Mouse (Mus musculus) C2C12 (cell line): Measurements from ENCODE around the gene Kif6. TPM values are rescaled to one million over a fixed set of nuclear protein-coding genes. Genes with fewer than 3 reads are reported as not detected.

Source experiments
- H3K27me3 ChIP-seq: one replicate; pipeline ENCODE4 v1.6.1; 2011; ENCODE audit not compliant: control insufficient read depth, insufficient read depth, insufficient read length
- H3K36me3 ChIP-seq: one replicate; pipeline ENCODE4 v1.6.1; 2011; ENCODE audit not compliant: control insufficient read depth, insufficient read depth
- H3K4me3 ChIP-seq: one replicate; pipeline ENCODE4 v1.5.1; 2011; ENCODE audit warnings: mild to moderate bottlenecking, control low read depth; ENCODE audit not compliant: poor library complexity, insufficient read depth, severe bottlenecking
- H3K79me2 ChIP-seq: one replicate; pipeline ENCODE4 v1.6.1; 2011; ENCODE audit not compliant: control insufficient read depth, insufficient read depth
- H3K79me3 ChIP-seq: one replicate; pipeline ENCODE4 v1.6.1; 2011; ENCODE audit warnings: low read depth, control low read depth
- H3ac ChIP-seq: one replicate; pipeline ENCODE3; 2011; ENCODE audit warnings: low read depth; ENCODE audit not compliant: control insufficient read depth, insufficient read length
- CEBPB ChIP-seq: IDR thresholded peaks from one replicate; pipeline ENCODE4 v1.6.1; 2011; ENCODE audit warnings: low read depth, mild to moderate bottlenecking, control low read depth, moderate library complexity
- CTCF ChIP-seq: IDR thresholded peaks from one replicate; pipeline ENCODE4 v1.5.1; 2011; ENCODE audit not compliant: control insufficient read depth, insufficient read depth, insufficient read length
- FOSL1 ChIP-seq: IDR thresholded peaks from one replicate; pipeline ENCODE4 v1.8.0; 2011; ENCODE audit warnings: mild to moderate bottlenecking, low read length; ENCODE audit not compliant: poor library complexity, insufficient read depth, severe bottlenecking
- MAX ChIP-seq: IDR thresholded peaks from one replicate; pipeline ENCODE4 v1.6.1; 2011; ENCODE audit warnings: mild to moderate bottlenecking, control low read depth
- MYOD1 ChIP-seq: IDR thresholded peaks from one replicate; pipeline ENCODE4 v1.6.1; 2011; ENCODE audit warnings: low read depth; ENCODE audit not compliant: control insufficient read depth, insufficient read length
- MYOG ChIP-seq: IDR thresholded peaks from one replicate; pipeline ENCODE4 v1.6.1; 2011; ENCODE audit not compliant: control insufficient read depth, insufficient read length; ENCODE audit errors: extremely low read depth
- USF1 ChIP-seq: IDR thresholded peaks from one replicate; pipeline ENCODE4 v1.6.1; 2011; ENCODE audit warnings: low read depth, mild to moderate bottlenecking, control low read depth, moderate library complexity
- polyA plus RNA-seq: library from polyadenylated mRNA; unstranded; fragments of >200 nt; fragmentation: generic; extraction: Trizol; gene quantifications from one replicate; pipeline ENCODE4 v1.2.1, GENCODE M21; 2012; ENCODE audit warnings: missing spikeins

The Kif6 gene
- polyA plus RNA-seq, 1 experiment = 0.27 TPM

GRCm38 (mm10) chr17:49883136-49883755 is 268.3 kb downstream of the Kif6 start:
- TF ChIP-seq CEBPB = no peak
- no peak for TF ChIP-seq MYOD1
- no peak for TF ChIP-seq MYOG
- TF ChIP-seq FOSL1 = no peak
- no peak for TF ChIP-seq MAX
- no peak for TF ChIP-seq CTCF
- H3K79me3 ChIP-seq = no peaks in the 10 kb centered on the region

GRCm38 (mm10) chr17:49885035-49885434 is 270.1 kb downstream of the Kif6 start:
- TF ChIP-seq FOSL1 (no peak), MYOG (no peak), CEBPB (no peak), USF1 (no peak), MYOD1 (no peak), MAX (no peak), CTCF (no peak)
- Histone ChIP-seq H3ac (no peak overlapping the region), H3K79me2 (no peaks in the 10 kb centered on the region), H3K36me3 (no peaks in the 10 kb centered on the region), H3K27me3 (no peaks in the 10 kb centered on the region), H3K4me3 (no peak overlapping the region), H3K79me3 (no peaks in the 10 kb centered on the region)

More at GRCm38 (mm10) chr17:49883136-49883755, 268.3 kb downstream of the Kif6 start:
- Histone ChIP-seq H3K79me2 (no peaks in the 10 kb centered on the region), H3K4me3 (no peak overlapping the region), H3ac (no peak overlapping the region), H3K27me3 (no peaks in the 10 kb centered on the region), H3K36me3 (no peaks in the 10 kb centered on the region)

- H3K27me3 ChIP-seq = no peaks in the 10 kb centered on the region
- no peak overlapping the region for H3ac ChIP-seq
- H3K79me3 ChIP-seq = no peaks in the 10 kb centered on the region
- H3K36me3 ChIP-seq = no peaks in the 10 kb centered on the region
- TF ChIP-seq MYOG = no peak
- TF ChIP-seq CEBPB = no peak
- TF ChIP-seq USF1 = no peak
- TF ChIP-seq FOSL1 = no peak
- H3K79me2 ChIP-seq = no peaks in the 10 kb centered on the region
- H3K4me3 ChIP-seq = no peak overlapping the region
Observed at GRCm38 (mm10) chr17:49889629-49890028, 274.7 kb downstream of the Kif6 start.

- TF ChIP-seq FOSL1 (no peak), MYOG (no peak), CTCF (no peak), MAX (no peak), CEBPB (no peak), MYOD1 (no peak), USF1 (no peak)
- H3K27me3 ChIP-seq = no peaks in the 10 kb centered on the region
- H3K79me2 ChIP-seq = no peaks in the 10 kb centered on the region
- no peaks in the 10 kb centered on the region for H3K79me3 ChIP-seq
- H3K36me3 ChIP-seq = no peaks in the 10 kb centered on the region
- no peak overlapping the region for H3K4me3 ChIP-seq
- no peak overlapping the region for H3ac ChIP-seq
Observed at GRCm38 (mm10) chr17:49890861-49891260, 275.9 kb downstream of the Kif6 start.

- no peaks in the 10 kb centered on the region for H3K79me2 ChIP-seq
- H3K4me3 ChIP-seq = no peak overlapping the region
- H3K36me3 ChIP-seq = no peaks in the 10 kb centered on the region
- TF ChIP-seq USF1 (no peak), MAX (no peak), MYOD1 (no peak), MYOG (no peak), FOSL1 (no peak), CEBPB (no peak), CTCF (no peak)
- no peak overlapping the region for H3ac ChIP-seq
- H3K79me3 ChIP-seq = no peaks in the 10 kb centered on the region
- H3K27me3 ChIP-seq = no peaks in the 10 kb centered on the region
Observed at GRCm38 (mm10) chr17:49892390-49892789, 277.5 kb downstream of the Kif6 start.

GRCm38 (mm10) chr17:49894471-49894870 is 279.5 kb downstream of the Kif6 start:
- Histone ChIP-seq H3K79me3 (no peaks in the 10 kb centered on the region), H3K4me3 (no peak overlapping the region), H3ac (no peak overlapping the region), H3K79me2 (no peaks in the 10 kb centered on the region), H3K27me3 (no peaks in the 10 kb centered on the region), H3K36me3 (no peaks in the 10 kb centered on the region)
- TF ChIP-seq FOSL1 = no peak
- no peak for TF ChIP-seq MYOG
- no peak for TF ChIP-seq CTCF
- TF ChIP-seq MAX = no peak
- no peak for TF ChIP-seq USF1
- TF ChIP-seq MYOD1 = no peak
- TF ChIP-seq CEBPB = no peak
